Mouse (Mus musculus) stomach, embryonic 16.5 days (tissue): Measurements from ENCODE around the gene Mid1. TPM values are rescaled to one million over a fixed set of nuclear protein-coding genes. Genes with fewer than 3 reads are reported as not detected.
"Not testable (repeated sequence)": the region's sequence is repeated elsewhere in the genome, so short reads cannot be mapped to it uniquely, and the experiment has no call there.

Experiments used
- ATAC-seq: fragments of 200-750 bp; cut with Nextera tagmentation; 2 replicates; pipeline ENCODE4 v1.8.0; 2017; ENCODE audit warnings: moderate number of reproducible peaks, moderate TSS enrichment; ENCODE audit not compliant: insufficient read depth, low FRiP score
- H3K27ac ChIP-seq: fragments of 300-500 bp; sonication (generic); 2 replicates; pipeline ENCODE4 v1.5.1; 2014; ENCODE audit warnings: low read length
- H3K27me3 ChIP-seq: fragments of 300-500 bp; sonication (generic); 2 replicates; pipeline ENCODE4 v1.6.1; 2014; ENCODE audit warnings: low read length, control low read depth, mixed read lengths; ENCODE audit not compliant: control insufficient read depth, insufficient read depth
- H3K36me3 ChIP-seq: fragments of 300-500 bp; sonication (generic); 2 replicates; pipeline ENCODE4 v1.6.1; 2014; ENCODE audit warnings: low read length; ENCODE audit not compliant: control insufficient read depth, insufficient read depth
- H3K4me1 ChIP-seq: fragments of 300-500 bp; sonication (generic); 2 replicates; pipeline ENCODE4 v1.6.1; 2014; ENCODE audit warnings: low read length, control low read depth, mixed read lengths; ENCODE audit not compliant: control insufficient read depth, insufficient read depth
- H3K4me2 ChIP-seq: fragments of 300-500 bp; sonication (generic); 2 replicates; pipeline ENCODE4 v1.6.1; 2014; ENCODE audit warnings: low read depth, low read length, mixed read lengths
- H3K4me3 ChIP-seq: fragments of 300-500 bp; sonication (generic); replicated peaks from 2 replicates; pipeline ENCODE4 v1.5.1; 2014; ENCODE audit warnings: mild to moderate bottlenecking, low read length
- H3K9ac ChIP-seq: fragments of 300-500 bp; sonication (generic); 2 replicates; pipeline ENCODE4 v1.6.1; 2014; ENCODE audit warnings: low read length
- H3K9me3 ChIP-seq: fragments of 300-500 bp; sonication (generic); replicated peaks from 2 replicates; pipeline ENCODE4 v1.6.1; 2016; ENCODE audit warnings: low read length, control low read depth; ENCODE audit not compliant: control insufficient read depth
- WGBS: fragments of 180-500 bp; shearing (Covaris S2); extraction: QIAGEN DNeasy Blood & Tissue Kit; methylation state at CpG from one replicate; pipeline ENCODE4 v1.1.7; 2014; 5-methylcytosine and 5-hydroxymethylcytosine counted together
- polyA plus RNA-seq: library from polyadenylated mRNA; unstranded; fragments of >200 nt; fragmentation: Nextera tagmentation; extraction: Ambion mirVana; gene quantifications from 2 replicates; pipeline ENCODE4 v1.2.1, GENCODE M21; 2015

Gene Mid1
- polyA plus RNA-seq, 1 experiment from 2014 or later = 6.8 TPM

- not testable (repeated sequence) for H3K4me3 ChIP-seq, H3K9me3 ChIP-seq, H3K36me3 ChIP-seq, H3K27me3 ChIP-seq, H3K4me1 ChIP-seq, H3K4me2 ChIP-seq, H3K9ac ChIP-seq
- WGBS = 59% methylated on average over 3 of the region's 3 CpGs
- peak overlapping the region; percentile 0; the same call in 1 of the 2 replicates for H3K27ac ChIP-seq
- ATAC-seq = 0 out of 2 replicates have a peak, but pooled peaks have one; percentile 10
Observed at GRCm38 (mm10) chrX:169975681-169976131, 290.7 kb downstream of the Mid1 start.

- ATAC-seq, H3K27ac ChIP-seq, H3K36me3 ChIP-seq, H3K4me2 ChIP-seq, H3K4me1 ChIP-seq, H3K4me3 ChIP-seq, H3K9me3 ChIP-seq, H3K27me3 ChIP-seq, H3K9ac ChIP-seq: not testable (repeated sequence)
- 64% methylated on average over 5 of the region's 5 CpGs for WGBS
Observed at GRCm38 (mm10) chrX:169976340-169976739, 291.3 kb downstream of the Mid1 start.

- ATAC-seq, H3K4me3 ChIP-seq, H3K27ac ChIP-seq, H3K27me3 ChIP-seq, H3K4me1 ChIP-seq, H3K4me2 ChIP-seq, H3K9ac ChIP-seq: not testable (repeated sequence)
- WGBS = 88% methylated on average over 7 of the region's 7 CpGs
- peaks cover 12% of the 10 kb centered on the region; the same call in 1 of the 2 replicates for H3K9me3 ChIP-seq
- peaks cover 20% of the 10 kb centered on the region for H3K36me3 ChIP-seq
Observed at GRCm38 (mm10) chrX:169977856-169978435, 292.9 kb downstream of the Mid1 start.

GRCm38 (mm10) chrX:169978436-169979381 is 293.7 kb downstream of the Mid1 start:
- Histone ChIP-seq H3K9me3 (peaks cover 12% of the 10 kb centered on the region; the same call in 1 of the 2 replicates), H3K4me2 (peak overlapping the region; percentile 9; the same call in 1 of the 2 replicates), H3K27ac (peak overlapping the region; percentile 0), H3K9ac (0 out of 2 replicates have a peak overlapping the region, but pooled peaks have one; percentile 5), H3K36me3 (peaks cover 20% of the 10 kb centered on the region)
- not testable (repeated sequence) for H3K4me3 ChIP-seq, H3K4me1 ChIP-seq, H3K27me3 ChIP-seq
- WGBS = 58% methylated on average over 29 of the region's 29 CpGs
- ATAC-seq = peak; percentile 14; the same call in 1 of the 2 replicates

- 81% methylated on average over 20 of the region's 20 CpGs for WGBS
- not testable (repeated sequence) for H3K27ac ChIP-seq, H3K4me2 ChIP-seq, H3K4me1 ChIP-seq, ATAC-seq, H3K27me3 ChIP-seq, H3K9ac ChIP-seq, H3K4me3 ChIP-seq
- H3K36me3 ChIP-seq = peaks cover 26% of the 10 kb centered on the region
- peaks cover 16% of the 10 kb centered on the region; the same call in 1 of the 2 replicates for H3K9me3 ChIP-seq
Observed at GRCm38 (mm10) chrX:169979461-169980202, 294.6 kb downstream of the Mid1 start.

- ATAC-seq, H3K4me2 ChIP-seq, H3K27ac ChIP-seq, H3K9ac ChIP-seq, H3K27me3 ChIP-seq, H3K4me1 ChIP-seq, H3K4me3 ChIP-seq: not testable (repeated sequence)
- WGBS = 77% methylated on average over 6 of the region's 6 CpGs
- Histone ChIP-seq H3K9me3 (peaks cover 20% of the 10 kb centered on the region; the same call in 1 of the 2 replicates), H3K36me3 (peaks cover 31% of the 10 kb centered on the region)
Observed at GRCm38 (mm10) chrX:169980203-169980556, 295.2 kb downstream of the Mid1 start.

- Histone ChIP-seq H3K36me3 (peaks cover 36% of the 10 kb centered on the region), H3K9ac (no peak overlapping the region), H3K4me3 (no peak overlapping the region), H3K9me3 (peaks cover 25% of the 10 kb centered on the region), H3K4me2 (no peak overlapping the region), H3K27me3 (no peaks in the 10 kb centered on the region), H3K27ac (no peak overlapping the region), H3K4me1 (no peaks in the 10 kb centered on the region)
- no peak for ATAC-seq
- 80% methylated on average over 12 of the region's 12 CpGs for WGBS
Observed at GRCm38 (mm10) chrX:169980809-169981289, 295.9 kb downstream of the Mid1 start.

GRCm38 (mm10) chrX:169981761-169982181 is 296.8 kb downstream of the Mid1 start:
- WGBS = 68% methylated on average over 19 of the region's 19 CpGs
- H3K27me3 ChIP-seq, H3K4me1 ChIP-seq, H3K27ac ChIP-seq, H3K4me3 ChIP-seq, H3K9ac ChIP-seq: not testable (repeated sequence)
- Histone ChIP-seq H3K9me3 (peaks cover 30% of the 10 kb centered on the region), H3K36me3 (peaks cover 42% of the 10 kb centered on the region), H3K4me2 (0 out of 2 replicates have a peak overlapping the region, but pooled peaks have one; percentile 1)
- ATAC-seq = peak; percentile 12; the same call in 1 of the 2 replicates
